Mouse (Mus musculus) ES-Bruce4 (cell line): Measurements from ENCODE around the gene Rgs16.

Experiments
- CTCF ChIP-seq: IDR thresholded peaks from one replicate; pipeline ENCODE4 v1.8.1; 2011; ENCODE audit warnings: low read depth, low read length
- POLR2A ChIP-seq: IDR thresholded peaks from one replicate; pipeline ENCODE4 v1.8.1; 2011; ENCODE audit warnings: low read length; ENCODE audit not compliant: insufficient read depth

DNA sequence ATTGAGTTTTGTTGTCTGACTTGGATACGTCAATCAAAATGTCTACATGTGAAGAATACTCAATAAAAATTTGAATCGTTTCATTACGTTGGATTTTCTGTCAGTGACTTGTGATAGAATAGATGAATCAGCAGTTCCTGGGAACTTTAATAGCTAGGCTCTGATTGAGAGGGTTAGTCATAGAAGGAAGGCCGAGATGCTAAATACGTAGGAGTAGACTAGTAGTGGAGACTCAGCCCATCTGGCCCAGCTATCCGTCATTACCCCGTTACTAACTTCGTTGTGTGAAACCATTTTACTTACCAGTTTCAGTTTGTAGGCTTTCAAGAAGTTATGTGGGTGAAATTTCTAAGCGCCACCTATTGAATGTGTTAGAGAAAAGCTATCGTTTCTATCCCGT, 24.0 kb downstream of the Rgs16 start:
- TF ChIP-seq POLR2A (no peak), CTCF (no peak)
